Comparison of ENCODE assay signal across 14 mouse cellular contexts in genomic region chr10:75743369-75743768, GRCm38 (mm10). TPM values are rescaled to one million over a fixed set of nuclear protein-coding genes. Genes with fewer than 3 reads are reported as not detected.
DNase-seq lines count a peak whose midpoint lies in the region; ATAC-seq lines count a peak whose summit lies in the region.
"Had no signal": no experiment of that assay in that cellular context is flagged by ENCODE, and none has a peak within 500 bp of the region (broad histone marks: within the 10 kb centered on the region; RNA-seq: fewer than 3 reads in every experiment).

No protein-coding gene starts in this region.

- no peak overlapping the region for H3K4me3 ChIP-seq in embryonic facial prominence, embryonic 14.5 days (ENCODE audit: low read depth, low read length)
- no peak overlapping the region for H3K4me3 ChIP-seq in embryonic facial prominence, embryonic 10.5 days
- H3K4me3 ChIP-seq in neural tube, embryonic 15.5 days (replicated peaks), result no peak overlapping the region
- H3K4me3 ChIP-seq: megakaryocyte, embryonic 14.5 days had no signal

- 85% methylated on average over 12 of the region's 12 CpGs for WGBS in embryonic facial prominence, embryonic 14.5 days
- 94% methylated on average over 12 of the region's 12 CpGs for WGBS in embryonic facial prominence, embryonic 10.5 days
- WGBS in neural tube, embryonic 15.5 days, result 85% methylated on average over 12 of the region's 12 CpGs

- no peak overlapping the region for H3K9ac ChIP-seq in embryonic facial prominence, embryonic 14.5 days (ENCODE audit: low read depth, low read length)
- H3K9ac ChIP-seq in neural tube, embryonic 15.5 days (replicated peaks), result no peak overlapping the region
- H3K9ac ChIP-seq: liver, embryonic 14.5 days had no signal

- peak; percentile 11 for DNase-seq in embryonic facial prominence, embryonic 14.5 days (ENCODE audit: low spot score)
- no peak for DNase-seq in embryonic facial prominence, embryonic 10.5 days (ENCODE audit: low spot score)
- DNase-seq in cerebellum, postnatal 10 days, result peak; percentile 30 to 51
- peak; percentile 81 to 91 for DNase-seq in layer of hippocampus, adult 18-20 months (ENCODE audit: low spot score in 2 of 2)
- DNase-seq in spleen, postnatal 36 days (ENCODE audit: low spot score in 2 of 2), result no peak
- no peak for DNase-seq in thymus, adult 18-20 months
- DNase-seq in adrenal gland, postnatal 10 days, result no peak

- no peaks in the 10 kb centered on the region for H3K27me3 ChIP-seq in embryonic facial prominence, embryonic 14.5 days (replicated peaks; ENCODE audit: control insufficient read depth, insufficient read depth, low read length)
- no peaks in the 10 kb centered on the region for H3K27me3 ChIP-seq in embryonic facial prominence, embryonic 10.5 days (replicated peaks; ENCODE audit: low read depth, poor library complexity, severe bottlenecking)
- H3K27me3 ChIP-seq in neural tube, embryonic 15.5 days (replicated peaks), result no peaks in the 10 kb centered on the region
- H3K27me3 ChIP-seq: megakaryocyte, embryonic 14.5 days had no signal

- H3K4me1 ChIP-seq in embryonic facial prominence, embryonic 14.5 days (ENCODE audit: control insufficient read depth, insufficient read depth, low read length), result no peaks in the 10 kb centered on the region
- no peaks in the 10 kb centered on the region for H3K4me1 ChIP-seq in embryonic facial prominence, embryonic 10.5 days
- peaks cover 11% of the 10 kb centered on the region for H3K4me1 ChIP-seq in neural tube, embryonic 15.5 days

- no peak for ATAC-seq in embryonic facial prominence, embryonic 14.5 days (ENCODE audit: low read depth)
- peak; percentile 29; the same call in 1 of the 2 replicates for ATAC-seq in neural tube, embryonic 15.5 days (ENCODE audit: low FRiP score)

- peaks cover 75% of the 10 kb centered on the region for H3K36me3 ChIP-seq in embryonic facial prominence, embryonic 14.5 days (ENCODE audit: control insufficient read depth, insufficient read depth, low read length)
- H3K36me3 ChIP-seq in embryonic facial prominence, embryonic 10.5 days (replicated peaks), result peaks cover 99% of the 10 kb centered on the region
- H3K36me3 ChIP-seq in neural tube, embryonic 15.5 days, result peaks cover 86% of the 10 kb centered on the region

- no peaks in the 10 kb centered on the region for H3K9me3 ChIP-seq in embryonic facial prominence, embryonic 14.5 days (ENCODE audit: control insufficient read depth, low read length)
- H3K9me3 ChIP-seq in embryonic facial prominence, embryonic 10.5 days, result no peaks in the 10 kb centered on the region
- no peaks in the 10 kb centered on the region for H3K9me3 ChIP-seq in neural tube, embryonic 15.5 days (replicated peaks)
- H3K9me3 ChIP-seq: megakaryocyte, embryonic 14.5 days had no signal

- no peak overlapping the region for H3K4me2 ChIP-seq in embryonic facial prominence, embryonic 14.5 days (ENCODE audit: low read depth, low read length)
- no peak overlapping the region for H3K4me2 ChIP-seq in neural tube, embryonic 15.5 days

- H3K27ac ChIP-seq in embryonic facial prominence, embryonic 14.5 days (replicated peaks; ENCODE audit: low read depth, low read length), result no peak overlapping the region
- no peak overlapping the region for H3K27ac ChIP-seq in embryonic facial prominence, embryonic 10.5 days (replicated peaks)
- H3K27ac ChIP-seq in neural tube, embryonic 15.5 days (replicated peaks), result no peak overlapping the region
- H3K27ac ChIP-seq: liver, embryonic 14.5 days had no signal

RNA-seq across cellular contexts. Expression of gene Cabin1, which starts 20.8 kb away (rescaled TPM):
- 23.5 and 36.0 TPM in 2 replicates for polyA plus RNA-seq in embryonic facial prominence, embryonic 14.5 days (2014; fragmentation: Nextera tagmentation; extraction: Ambion mirVana)
- 32.5 and 39.0 TPM in 2 replicates for polyA plus RNA-seq in embryonic facial prominence, embryonic 10.5 days (2016; fragmentation: Nextera tagmentation; extraction: Ambion mirVana)
- total RNA-seq in layer of hippocampus, adult 18-20 months (2021), result 10 to 100 TPM; 56.4 to 66.3 TPM
- 32.9 and 35.8 TPM in 2 replicates for polyA plus RNA-seq in neural tube, embryonic 15.5 days (2015; fragmentation: Nextera tagmentation; extraction: Ambion mirVana)
- total RNA-seq in adrenal gland, postnatal 10 days (2021), result 10 to 100 TPM; 27.1 to 39.2 TPM

RNA-seq across cellular contexts. Expression of gene Ddt, which starts 29.8 kb away (rescaled TPM):
- 60.7 and 65.7 TPM in 2 replicates for polyA plus RNA-seq in embryonic facial prominence, embryonic 14.5 days (2014; fragmentation: Nextera tagmentation; extraction: Ambion mirVana)
- 93.8 and 103 TPM in 2 replicates for polyA plus RNA-seq in embryonic facial prominence, embryonic 10.5 days (2016; fragmentation: Nextera tagmentation; extraction: Ambion mirVana)
- 10 to 100 TPM; 50.6 to 58.3 TPM for total RNA-seq in layer of hippocampus, adult 18-20 months (2021)
- polyA plus RNA-seq in neural tube, embryonic 15.5 days (2015; fragmentation: Nextera tagmentation; extraction: Ambion mirVana), result 91.4 and 101 TPM in 2 replicates
- 100 to 1,000 TPM; 173 to 204 TPM for total RNA-seq in adrenal gland, postnatal 10 days (2021)

RNA-seq across cellular contexts. Expression of gene Gm20441, which starts 37.4 kb away (rescaled TPM):
- 0.51 TPM in 1 of 2 replicates, not detected in the other for polyA plus RNA-seq in embryonic facial prominence, embryonic 14.5 days (2014; fragmentation: Nextera tagmentation; extraction: Ambion mirVana)
- not detected in 2 replicates for polyA plus RNA-seq in embryonic facial prominence, embryonic 10.5 days (2016; fragmentation: Nextera tagmentation; extraction: Ambion mirVana)
- not detected for total RNA-seq in layer of hippocampus, adult 18-20 months (2021)
- 0.29 TPM in 1 of 2 replicates, not detected in the other for polyA plus RNA-seq in neural tube, embryonic 15.5 days (2015; fragmentation: Nextera tagmentation; extraction: Ambion mirVana)
- total RNA-seq in adrenal gland, postnatal 10 days (2021), result not detected
- total RNA-seq: gastrocnemius, postnatal 36 days; heart, postnatal 36 days; MEL had no signal
- polyA plus RNA-seq: neural tube, embryonic 11.5 days had no signal

RNA-seq across cellular contexts. Expression of gene Gstt3, which starts 37.8 kb away (rescaled TPM):
- 19.9 and 22.5 TPM in 2 replicates for polyA plus RNA-seq in embryonic facial prominence, embryonic 14.5 days (2014; fragmentation: Nextera tagmentation; extraction: Ambion mirVana)
- 2.4 and 4.3 TPM in 2 replicates for polyA plus RNA-seq in embryonic facial prominence, embryonic 10.5 days (2016; fragmentation: Nextera tagmentation; extraction: Ambion mirVana)
- 1 to 10 TPM; 3.7 to 5.6 TPM for total RNA-seq in layer of hippocampus, adult 18-20 months (2021)
- polyA plus RNA-seq in neural tube, embryonic 15.5 days (2015; fragmentation: Nextera tagmentation; extraction: Ambion mirVana), result 1.3 and 5.3 TPM in 2 replicates
- total RNA-seq in adrenal gland, postnatal 10 days (2021), result 10 to 100 TPM; 18.7 to 21.5 TPM

RNA-seq across cellular contexts. Expression of gene Gstt1, which starts 55.0 kb away (rescaled TPM):
- polyA plus RNA-seq in embryonic facial prominence, embryonic 14.5 days (2014; fragmentation: Nextera tagmentation; extraction: Ambion mirVana), result 16.0 and 18.4 TPM in 2 replicates
- polyA plus RNA-seq in embryonic facial prominence, embryonic 10.5 days (2016; fragmentation: Nextera tagmentation; extraction: Ambion mirVana), result 3.0 and 4.3 TPM in 2 replicates
- total RNA-seq in layer of hippocampus, adult 18-20 months (2021), result 10 to 100 TPM; 10.2 to 10.3 TPM
- 9.6 and 13.8 TPM in 2 replicates for polyA plus RNA-seq in neural tube, embryonic 15.5 days (2015; fragmentation: Nextera tagmentation; extraction: Ambion mirVana)
- total RNA-seq in adrenal gland, postnatal 10 days (2021), result 10 to 100 TPM; 60.2 to 60.4 TPM

Comparison
In these comparisons a context has a peak if more than half of its experiments do, and no peak if none do; other contexts are left out.
1. DNase-seq: peak in embryonic facial prominence, embryonic 14.5 days (single experiment), cerebellum, postnatal 10 days (2 of 2) and layer of hippocampus, adult 18-20 months (2 of 2); none in embryonic facial prominence, embryonic 10.5 days (single experiment), spleen, postnatal 36 days (0 of 2), thymus, adult 18-20 months (0 of 2) and adrenal gland, postnatal 10 days (single experiment).